Mouse (Mus musculus) erythroblast, embryonic 14.5 days (primary cell): Measurements from ENCODE around the gene Taldo1.

Source experiments
- GATA1 ChIP-seq: IDR thresholded peaks from 2 replicates; pipeline ENCODE4 v1.6.1; 2012; ENCODE audit warnings: low read length, inconsistent platforms, mixed read lengths
- TAL1 ChIP-seq: IDR thresholded peaks from 3 replicates; pipeline ENCODE4 v1.6.1; 2012; ENCODE audit warnings: low read length, inconsistent platforms, mixed read lengths

DNA sequence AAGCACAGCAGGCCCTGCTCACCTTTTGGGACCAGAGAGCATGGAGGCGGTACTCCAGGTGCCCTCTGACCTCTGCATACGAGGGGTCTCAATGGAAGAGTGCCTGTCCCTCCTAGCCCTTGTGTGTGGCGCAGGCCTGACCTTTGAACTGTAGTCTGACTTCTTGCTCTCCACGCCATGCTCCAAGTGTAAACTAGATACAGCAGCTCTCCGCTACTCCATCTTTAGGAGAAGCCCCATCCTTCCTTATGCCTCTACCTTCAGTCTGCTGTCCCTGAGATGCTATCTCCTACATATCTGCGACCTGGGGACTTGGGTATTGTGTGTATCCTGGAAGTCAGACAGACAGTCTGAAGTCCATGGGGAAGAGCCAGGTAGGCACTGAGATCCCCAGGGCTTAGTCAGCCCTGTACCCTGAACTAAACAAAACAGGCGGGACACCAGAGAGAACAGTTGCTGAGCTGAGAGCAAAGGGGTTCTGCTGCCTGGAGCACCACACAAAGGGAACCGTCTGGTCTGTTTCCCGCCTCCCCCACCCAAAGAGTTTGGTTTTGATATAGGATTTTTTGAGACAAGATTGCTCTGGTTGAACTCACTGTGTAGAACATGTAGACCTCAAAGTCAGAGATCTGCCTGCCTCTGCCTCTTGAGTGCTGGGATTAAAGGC is 44.0 kb downstream of the Taldo1 start:
- no peak for TF ChIP-seq GATA1
- TF ChIP-seq TAL1 = no peak
